Mouse (Mus musculus) layer of hippocampus, adult 9-11 months (tissue): ENCODE measurements around the gene Oca2.

Experiments used
- DNase-seq: peaks from one replicate; pipeline ENCODE4 v3.0.0; 2022

Oca2 gene

GRCm38 (mm10) chr7:56388295-56388694 lies 148.7 kb downstream of the Oca2 start:
- DNase-seq, result no peak

- no peak for DNase-seq
Measured at GRCm38 (mm10) chr7:56418182-56418836, 178.7 kb downstream of the Oca2 start.

GRCm38 (mm10) chr7:56419253-56419844 lies 179.8 kb downstream of the Oca2 start:
- DNase-seq, result peak; percentile 48

- DNase-seq, result peak; percentile 84
Measured at GRCm38 (mm10) chr7:56421946-56422345, 182.4 kb downstream of the Oca2 start.

- DNase-seq, result no peak
Measured at GRCm38 (mm10) chr7:56423548-56423947, 184.0 kb downstream of the Oca2 start.

- peak; percentile 13 for DNase-seq
Measured at GRCm38 (mm10) chr7:56460814-56461520, 221.4 kb downstream of the Oca2 start.

GRCm38 (mm10) chr7:56498242-56498641 lies 258.7 kb downstream of the Oca2 start:
- no peak for DNase-seq

- no peak for DNase-seq
Measured at GRCm38 (mm10) chr7:56499319-56499718, 259.8 kb downstream of the Oca2 start.

- DNase-seq, result no peak
Measured at GRCm38 (mm10) chr7:56499767-56500166, 260.2 kb downstream of the Oca2 start.

GRCm38 (mm10) chr7:56500438-56500837 lies 260.9 kb downstream of the Oca2 start:
- no peak for DNase-seq

GRCm38 (mm10) chr7:56518581-56518980 lies 279.0 kb downstream of the Oca2 start:
- DNase-seq, result no peak

GRCm38 (mm10) chr7:56519741-56520140 lies 280.2 kb downstream of the Oca2 start:
- no peak for DNase-seq

GRCm38 (mm10) chr7:56534856-56535255 lies 295.3 kb downstream of the Oca2 start:
- DNase-seq, result no peak

GRCm38 (mm10) chr7:56549226-56549625 lies 309.7 kb downstream of the Oca2 start:
- DNase-seq, result no peak

- no peak for DNase-seq
Measured at GRCm38 (mm10) chr7:56551804-56552203, 312.2 kb downstream of the Oca2 start.
